Mouse (Mus musculus): ENCODE data around the gene Becn1. TPM values are rescaled to one million over a fixed set of nuclear protein-coding genes. Genes with fewer than 3 reads are reported as not detected.

Gene Becn1
- total and polyA plus RNA-seq, 2 experiments from 2014 or later = 95.3 to 145 TPM

- no peak for ATAC-seq
- WGBS = 15% methylated on average over 26 of the region's 26 CpGs
- H3K4me3 ChIP-seq (ENCODE audit: low read length) = peak overlapping the region; percentile 93
These were observed 635 bp downstream of the Becn1 start for GRCm38 (mm10) chr11:101301299-101302003.

GRCm38 (mm10) chr11:101300881-101301280 is 1.2 kb downstream of the Becn1 start:
- H3K36me3 ChIP-seq (ENCODE audit: insufficient read depth, low read length) = peaks cover 15% of the 10 kb centered on the region; the same call in 1 of the 2 replicates
- DNase-seq (ENCODE audit: low spot score) (no peak), ATAC-seq (no peak)
- 70% methylated on average over 7 of the region's 7 CpGs for WGBS
- peak overlapping the region; percentile 99 for H3K4me2 ChIP-seq (ENCODE audit: low read depth, low read length)
- TF ChIP-seq CTCF (IDR thresholded peaks at IDR 0.05; ENCODE audit: low read depth) = peak; percentile 30; the same call in 1 of the 2 replicates
- peak overlapping the region; percentile 93 for H3K4me3 ChIP-seq (ENCODE audit: low read length)
- H3K9ac ChIP-seq (replicated peaks; ENCODE audit: low read length) = peak overlapping the region; percentile 86
- H3K4me1 ChIP-seq (ENCODE audit: insufficient read depth, low read length) = peaks cover 10% of the 10 kb centered on the region
- H3K27ac ChIP-seq = no peak overlapping the region
- no peaks in the 10 kb centered on the region for H3K9me3 ChIP-seq (ENCODE audit: low read length)
- no peaks in the 10 kb centered on the region for H3K27me3 ChIP-seq (ENCODE audit: insufficient read depth, low read length)

More at GRCm38 (mm10) chr11:101301299-101302003, 635 bp downstream of the Becn1 start:
- Histone ChIP-seq H3K9ac (replicated peaks; ENCODE audit: low read length) (peak overlapping the region; percentile 86), H3K4me2 (ENCODE audit: low read depth, low read length) (peak overlapping the region; percentile 99), H3K27me3 (ENCODE audit: insufficient read depth, low read length) (no peaks in the 10 kb centered on the region), H3K9me3 (ENCODE audit: low read length) (no peaks in the 10 kb centered on the region), H3K36me3 (ENCODE audit: insufficient read depth, low read length) (peaks cover 10% of the 10 kb centered on the region; the same call in 1 of the 2 replicates), H3K4me1 (ENCODE audit: insufficient read depth, low read length) (peaks cover 10% of the 10 kb centered on the region), H3K27ac (peak overlapping the region; percentile 78)
- DNase-seq (ENCODE audit: low spot score) = no peak
- no peak for TF ChIP-seq CTCF (IDR thresholded peaks at IDR 0.05; ENCODE audit: low read depth)

- WGBS = 88% methylated on average over 8 of the region's 8 CpGs
- Histone ChIP-seq H3K36me3 (ENCODE audit: insufficient read depth, low read length) (peaks cover 45% of the 10 kb centered on the region), H3K27me3 (ENCODE audit: insufficient read depth, low read length) (no peaks in the 10 kb centered on the region), H3K4me3 (ENCODE audit: low read length) (no peak overlapping the region), H3K4me1 (ENCODE audit: insufficient read depth, low read length) (no peaks in the 10 kb centered on the region), H3K4me2 (ENCODE audit: low read depth, low read length) (no peak overlapping the region), H3K27ac (no peak overlapping the region), H3K9me3 (ENCODE audit: low read length) (no peaks in the 10 kb centered on the region), H3K9ac (replicated peaks; ENCODE audit: low read length) (no peak overlapping the region)
- no peak for DNase-seq (ENCODE audit: low spot score)
- no peak for ATAC-seq
- no peak for TF ChIP-seq CTCF (IDR thresholded peaks at IDR 0.05; ENCODE audit: low read depth)
These were observed 6.9 kb downstream of the Becn1 start for GRCm38 (mm10) chr11:101295191-101295590.

- WGBS = 95% methylated on average over 8 of the region's 8 CpGs
These were observed 10.9 kb downstream of the Becn1 start for GRCm38 (mm10) chr11:101291231-101291630.

GRCm38 (mm10) chr11:101287306-101287705 is 14.8 kb downstream of the Becn1 start:
- Histone ChIP-seq H3K4me1 (ENCODE audit: insufficient read depth, low read length) (no peaks in the 10 kb centered on the region), H3K27me3 (ENCODE audit: insufficient read depth, low read length) (no peaks in the 10 kb centered on the region), H3K36me3 (ENCODE audit: insufficient read depth, low read length) (peaks cover 25% of the 10 kb centered on the region), H3K4me2 (ENCODE audit: low read depth, low read length) (no peak overlapping the region), H3K9me3 (ENCODE audit: low read length) (no peaks in the 10 kb centered on the region), H3K9ac (replicated peaks; ENCODE audit: low read length) (no peak overlapping the region), H3K4me3 (ENCODE audit: low read length) (no peak overlapping the region), H3K27ac (no peak overlapping the region)
- TF ChIP-seq CTCF (IDR thresholded peaks at IDR 0.05; ENCODE audit: low read depth) = no peak
- ATAC-seq = no peak
- 84% methylated on average over 9 of the region's 9 CpGs for WGBS
- DNase-seq (ENCODE audit: low spot score) = no peak

More at GRCm38 (mm10) chr11:101291231-101291630, 10.9 kb downstream of the Becn1 start:
- Histone ChIP-seq H3K27ac (no peak overlapping the region), H3K27me3 (ENCODE audit: insufficient read depth, low read length) (no peaks in the 10 kb centered on the region), H3K9ac (replicated peaks; ENCODE audit: low read length) (no peak overlapping the region), H3K4me1 (ENCODE audit: insufficient read depth, low read length) (no peaks in the 10 kb centered on the region), H3K36me3 (ENCODE audit: insufficient read depth, low read length) (peaks cover 51% of the 10 kb centered on the region), H3K4me2 (ENCODE audit: low read depth, low read length) (no peak overlapping the region), H3K4me3 (ENCODE audit: low read length) (no peak overlapping the region), H3K9me3 (ENCODE audit: low read length) (no peaks in the 10 kb centered on the region)
- no peak for DNase-seq (ENCODE audit: low spot score)
- TF ChIP-seq CTCF (IDR thresholded peaks at IDR 0.05; ENCODE audit: low read depth) = no peak
- ATAC-seq = no peak

GRCm38 (mm10) chr11:101283805-101284204 is 18.3 kb downstream of the Becn1 start:
- ATAC-seq (no peak), DNase-seq (ENCODE audit: low spot score) (no peak)
- no peak overlapping the region for H3K4me3 ChIP-seq (ENCODE audit: low read length)
- H3K4me1 ChIP-seq (ENCODE audit: insufficient read depth, low read length) = no peaks in the 10 kb centered on the region
- WGBS = 57% methylated on average over 4 of the region's 4 CpGs
- H3K9ac ChIP-seq (replicated peaks; ENCODE audit: low read length) = no peak overlapping the region
- H3K36me3 ChIP-seq (ENCODE audit: insufficient read depth, low read length) = peaks cover 6% of the 10 kb centered on the region
- H3K27ac ChIP-seq = no peak overlapping the region
- no peaks in the 10 kb centered on the region for H3K27me3 ChIP-seq (ENCODE audit: insufficient read depth, low read length)
- TF ChIP-seq CTCF (IDR thresholded peaks at IDR 0.05; ENCODE audit: low read depth) = no peak
- H3K4me2 ChIP-seq (ENCODE audit: low read depth, low read length) = no peak overlapping the region
- no peaks in the 10 kb centered on the region for H3K9me3 ChIP-seq (ENCODE audit: low read length)

GRCm38 (mm10) chr11:101282896-101283295 is 19.2 kb downstream of the Becn1 start:
- no peak for DNase-seq (ENCODE audit: low spot score)
- peaks cover 4% of the 10 kb centered on the region; the same call in 1 of the 2 replicates for H3K36me3 ChIP-seq (ENCODE audit: insufficient read depth, low read length)
- H3K4me2 ChIP-seq (ENCODE audit: low read depth, low read length) = no peak overlapping the region
- ATAC-seq = no peak
- no peaks in the 10 kb centered on the region for H3K9me3 ChIP-seq (ENCODE audit: low read length)
- H3K27ac ChIP-seq = no peak overlapping the region
- H3K9ac ChIP-seq (replicated peaks; ENCODE audit: low read length) = no peak overlapping the region
- TF ChIP-seq CTCF (IDR thresholded peaks at IDR 0.05; ENCODE audit: low read depth) = no peak
- no peaks in the 10 kb centered on the region for H3K27me3 ChIP-seq (ENCODE audit: insufficient read depth, low read length)
- peaks cover 4% of the 10 kb centered on the region for H3K4me1 ChIP-seq (ENCODE audit: insufficient read depth, low read length)
- WGBS = 34% methylated on average over 5 of the region's 5 CpGs
- H3K4me3 ChIP-seq (ENCODE audit: low read length) = no peak overlapping the region
